Mouse (Mus musculus): ENCODE data around the gene Il2rb.
A peak's percentile ranks its signal among the peaks of the same experiment; 100 is the strongest.

The Il2rb gene

GRCm38 (mm10) chr15:78494968-78495406 is at the start of gene Il2rb:
TSS of gene Il2rb (minus strand) at chr15:78495271.
- DNase-seq: no peak

DNA sequence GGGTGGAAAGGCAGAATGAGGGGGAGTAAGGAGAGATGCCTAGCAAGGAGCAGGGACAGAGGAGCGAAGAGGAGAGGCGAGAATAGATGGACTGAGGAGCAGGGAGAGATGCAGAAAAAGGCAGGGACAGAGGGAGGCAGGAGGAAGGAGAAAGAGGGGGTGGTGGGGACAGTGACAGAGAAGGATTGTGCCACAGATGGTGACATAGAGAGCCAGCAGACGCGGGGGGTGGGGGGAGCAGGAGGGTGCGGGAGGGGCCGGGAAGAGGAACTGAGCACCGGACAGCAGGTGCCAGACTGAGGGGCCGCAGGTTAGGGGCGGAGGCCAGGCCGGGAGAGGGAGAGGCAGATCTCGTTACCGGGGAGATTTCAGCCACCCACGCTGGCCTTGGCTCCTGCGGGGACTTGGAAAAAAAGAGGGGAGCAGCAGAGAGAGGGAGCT is 49.5 kb upstream of the Il2rb start, which contains the start of gene Sstr3:
Gene Sstr3, minus strand, starts transcription at position 125 of the 441 bp plus-strand sequence.
- no peak for DNase-seq

DNA sequence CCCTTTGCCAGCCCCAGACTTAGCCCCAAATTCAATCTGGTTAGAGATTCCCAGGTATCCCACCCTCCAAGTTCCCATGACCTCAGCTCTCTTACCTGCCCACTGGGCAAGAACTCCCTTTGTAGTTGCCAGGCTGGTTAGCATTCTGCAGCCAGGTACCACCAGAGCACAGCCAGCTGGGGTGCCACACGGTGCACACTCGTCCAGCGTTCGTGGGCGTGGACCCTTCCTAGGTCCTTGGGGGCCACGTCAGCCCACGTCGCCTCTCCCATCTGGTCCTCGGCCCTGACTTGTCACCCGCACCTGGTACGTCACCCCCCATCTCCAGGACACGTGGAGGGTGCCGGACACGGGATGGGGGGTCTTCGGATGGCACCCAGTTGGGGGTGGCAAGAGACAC is 49.0 kb upstream of the Il2rb start:
- no peak for DNase-seq

DNA sequence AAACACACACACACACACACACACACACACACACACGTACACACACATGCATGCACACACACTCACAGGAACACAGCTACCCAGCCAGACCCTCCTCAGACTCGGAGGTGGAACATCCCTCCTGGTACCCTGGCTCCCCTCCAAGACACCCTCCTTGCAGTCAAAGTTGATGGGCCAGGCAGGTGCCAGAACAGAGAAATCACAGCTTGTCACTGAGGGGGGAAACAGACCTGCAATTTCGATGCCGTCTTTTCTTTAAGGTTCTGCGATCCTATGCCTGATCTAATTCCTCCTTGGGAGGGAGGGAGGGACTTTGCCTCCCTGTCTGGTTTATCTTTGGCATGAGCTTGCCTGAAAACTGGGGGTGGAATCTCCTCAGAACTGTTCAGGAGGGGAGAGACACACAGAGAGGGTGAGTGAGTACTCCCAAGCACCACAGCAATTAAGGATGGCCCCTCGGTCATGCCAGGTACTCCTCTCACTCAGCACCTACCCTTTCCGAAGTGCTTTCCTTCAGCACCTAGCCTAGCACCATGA is 47.8 kb upstream of the Il2rb start:
- no peak for DNase-seq

DNA sequence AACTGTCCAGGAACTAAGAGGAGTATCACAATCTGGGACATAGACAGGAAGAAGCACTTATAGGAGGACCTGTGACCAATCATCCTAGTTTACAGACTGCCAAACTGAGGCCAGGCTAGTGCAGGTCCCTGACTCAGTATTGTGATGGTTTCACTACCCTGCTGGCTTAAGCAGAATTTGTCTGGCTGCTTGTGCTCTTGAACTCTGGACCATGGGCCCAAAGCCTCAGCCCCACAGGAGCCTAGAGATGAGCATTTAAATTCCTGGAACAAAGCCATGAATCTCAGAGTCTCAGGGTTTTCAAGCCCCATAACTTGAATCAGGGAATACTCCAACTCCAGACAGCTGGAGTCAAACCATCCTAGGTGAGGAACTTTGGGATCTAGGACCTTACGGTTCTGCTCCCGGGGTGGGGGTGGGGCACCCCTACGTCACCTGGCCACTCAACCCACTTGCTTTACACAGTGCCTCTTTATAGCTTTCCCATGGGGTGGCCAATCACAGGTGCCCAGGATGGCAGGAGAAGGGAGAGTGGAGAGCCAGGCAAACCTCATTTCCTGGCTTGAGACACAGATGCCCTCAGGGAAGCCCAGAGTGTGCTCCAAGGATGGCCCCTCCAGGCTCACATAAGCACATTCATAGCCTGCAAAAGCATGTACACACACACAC is 47.2 kb upstream of the Il2rb start:
- no peak for DNase-seq

DNA sequence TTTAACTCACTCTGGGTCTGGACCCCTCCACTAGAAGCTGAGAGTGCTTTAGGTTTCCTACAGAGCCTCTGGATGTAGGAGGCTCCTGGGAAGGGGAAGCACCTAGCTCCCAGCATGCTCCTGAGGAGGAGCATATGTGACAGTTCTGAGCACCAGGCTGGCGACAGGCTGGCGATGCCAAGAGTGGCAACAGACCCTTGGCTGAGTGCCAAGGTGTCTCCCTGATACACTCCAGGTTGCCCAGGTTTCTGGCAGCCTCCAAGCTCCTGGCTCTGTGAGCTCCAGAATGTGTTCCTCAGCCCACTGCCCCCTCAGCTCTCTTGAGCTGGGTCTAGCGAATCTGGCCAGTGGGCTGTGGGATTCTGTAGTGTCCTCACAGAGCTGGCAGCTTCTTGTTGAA is 46.5 kb upstream of the Il2rb start:
- DNase-seq: no peak

DNA sequence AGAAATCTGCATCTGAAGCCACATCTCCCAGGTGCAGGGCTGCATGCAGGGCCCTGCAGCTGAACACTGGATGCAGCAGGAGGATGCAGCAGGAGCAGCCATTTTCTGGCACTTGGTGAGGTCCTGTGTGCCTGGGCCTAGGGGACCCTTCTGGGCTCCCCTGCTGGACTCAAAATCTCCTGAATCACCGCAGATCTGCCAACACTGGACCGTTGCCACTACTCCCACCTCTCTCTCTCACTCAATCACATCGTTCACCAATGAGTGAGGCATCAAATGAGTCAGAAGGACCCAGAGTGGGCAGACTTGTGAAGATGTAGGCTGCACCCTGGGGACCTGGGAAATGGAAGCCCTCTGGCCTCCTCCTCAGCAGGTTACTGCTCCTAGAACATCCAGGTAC is 46.0 kb upstream of the Il2rb start:
- no peak for DNase-seq

- no peak for DNase-seq
These were observed 40.8 kb upstream of the Il2rb start for GRCm38 (mm10) chr15:78535723-78536421.

DNA sequence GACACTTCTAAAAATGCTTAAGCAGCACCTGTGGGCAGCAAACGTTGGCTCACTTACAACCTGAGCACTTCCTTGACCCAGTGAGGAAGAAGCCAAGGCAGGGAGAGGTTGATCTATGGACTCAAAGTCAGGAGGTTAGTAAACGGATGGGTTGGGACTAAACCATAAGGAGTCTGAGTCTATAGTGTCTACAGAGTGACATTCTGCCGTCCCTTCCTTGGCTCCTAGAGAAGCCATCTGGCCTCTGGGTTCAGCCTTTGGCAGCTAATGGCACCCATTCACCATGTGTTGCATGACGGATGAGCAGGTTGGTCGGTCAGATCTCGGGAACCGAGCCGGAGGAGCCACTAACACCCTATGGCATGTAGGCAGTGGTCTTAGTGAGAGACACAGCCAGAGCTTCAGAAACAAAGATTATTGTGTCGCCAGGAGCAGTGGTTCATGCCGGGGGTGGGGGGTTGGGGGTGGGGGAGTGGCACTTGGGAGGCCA is 38.3 kb upstream of the Il2rb start:
- no peak for DNase-seq

- no peak for DNase-seq
These were observed 37.7 kb upstream of the Il2rb start for GRCm38 (mm10) chr15:78532566-78533345.

GRCm38 (mm10) chr15:78531901-78532469 is 36.9 kb upstream of the Il2rb start:
- DNase-seq: peak; percentile 96

DNA sequence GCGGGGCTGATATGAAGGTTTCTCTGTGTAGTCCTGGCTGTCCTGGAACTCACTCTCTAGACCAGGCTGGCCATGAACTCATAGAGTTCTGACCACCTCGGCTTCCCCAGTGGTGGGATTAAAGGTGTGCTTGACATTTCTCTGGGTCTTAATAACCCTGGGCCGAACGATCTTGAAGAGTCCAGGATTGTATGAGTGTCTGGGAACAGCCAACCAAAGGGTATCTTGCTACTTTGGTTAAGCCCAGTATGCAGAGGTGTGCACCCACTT is 36.3 kb upstream of the Il2rb start:
- no peak for DNase-seq

- DNase-seq: no peak
These were observed 35.8 kb upstream of the Il2rb start, which contains the start of gene C1qtnf6 for GRCm38 (mm10) chr15:78530671-78531450. TSS of gene C1qtnf6 (minus strand) at chr15:78531416.

GRCm38 (mm10) chr15:78530141-78530540 is 35.1 kb upstream of the Il2rb start:
- DNase-seq: no peak

GRCm38 (mm10) chr15:78529428-78529990 is 34.4 kb upstream of the Il2rb start:
- no peak for DNase-seq

DNA sequence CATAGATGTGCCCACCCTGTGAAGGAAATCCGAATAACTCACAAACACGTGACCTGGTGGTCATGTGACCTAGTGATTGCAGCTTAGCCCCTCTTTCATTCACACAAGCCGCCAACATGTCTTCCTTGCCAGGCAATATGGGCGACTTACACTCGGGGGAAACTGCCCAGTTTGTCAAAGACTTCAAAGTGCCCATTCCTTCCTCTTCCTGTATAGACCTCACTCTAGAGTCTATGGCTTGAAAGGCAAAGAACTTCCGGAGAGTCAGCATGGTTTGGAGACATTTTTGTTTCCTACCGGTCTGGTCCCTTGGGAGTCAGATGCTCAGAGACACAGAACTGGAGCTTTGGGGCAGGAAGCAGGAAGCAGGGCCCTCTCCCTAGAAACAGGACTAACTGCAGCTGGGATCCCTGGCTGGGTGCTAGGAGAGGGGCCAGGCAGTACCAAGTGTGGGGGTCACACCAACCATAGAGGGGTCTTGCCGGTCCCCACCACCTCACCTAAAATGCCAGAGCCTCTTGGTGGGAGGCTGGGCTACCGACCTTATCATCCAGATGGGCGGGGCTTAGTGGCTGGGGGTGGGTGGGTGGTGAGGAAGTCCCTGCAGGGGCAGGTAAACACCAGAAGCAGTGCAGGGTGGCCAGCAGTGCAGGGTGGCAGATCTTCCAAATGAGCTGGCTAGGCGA is 33.8 kb upstream of the Il2rb start:
- no peak for DNase-seq

DNA sequence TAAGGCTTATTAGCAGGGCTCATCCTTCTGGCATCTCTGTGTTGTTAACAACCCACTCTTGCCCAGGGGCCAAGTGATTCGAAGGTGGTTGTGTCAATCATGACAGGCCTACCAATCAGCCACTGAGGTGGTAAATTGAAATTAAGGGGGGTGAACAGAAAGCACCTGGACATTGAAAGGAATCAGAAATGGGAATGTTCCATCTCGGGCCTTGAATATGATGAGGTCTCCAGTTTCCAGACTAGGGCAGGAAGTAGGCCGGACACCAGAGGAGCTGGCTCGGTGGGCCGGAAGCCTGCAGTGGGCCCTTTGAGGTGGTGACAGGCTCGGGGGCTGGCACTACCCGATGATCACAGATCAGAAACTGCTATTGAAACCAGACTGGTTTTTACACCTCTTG is 32.9 kb upstream of the Il2rb start:
- DNase-seq: peak; percentile 31 to 40

- no peak for DNase-seq
These were observed 29.1 kb upstream of the Il2rb start for GRCm38 (mm10) chr15:78524163-78524562.

DNA sequence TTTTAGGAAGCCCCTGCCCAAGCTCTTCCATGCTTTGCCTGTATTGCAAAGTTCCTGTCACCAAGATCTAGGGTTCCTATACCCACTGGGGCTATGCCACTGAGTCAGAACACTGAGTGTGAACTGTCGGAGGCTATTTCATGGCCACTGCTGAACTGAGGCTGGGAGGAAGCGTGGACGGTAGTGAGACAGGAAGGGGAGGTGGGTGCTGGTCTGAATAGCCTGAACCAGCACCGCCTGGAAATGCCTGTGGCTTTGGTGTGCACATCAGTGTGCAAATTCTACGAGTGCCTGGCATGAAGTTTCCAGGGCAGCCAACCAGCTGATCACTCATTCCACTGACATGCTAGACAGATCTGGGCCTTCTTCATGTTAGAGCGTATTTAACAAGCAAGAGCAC is 26.8 kb upstream of the Il2rb start:
- DNase-seq: no peak

- no peak for DNase-seq
These were observed 26.3 kb upstream of the Il2rb start for GRCm38 (mm10) chr15:78521331-78521730.

GRCm38 (mm10) chr15:78520112-78520715 is 25.1 kb upstream of the Il2rb start:
- DNase-seq: no peak

Data from B cell, adult 2 months (primary cell).